Mouse (Mus musculus): Measurements from ENCODE around the gene Nol9. TPM values are rescaled to one million over a fixed set of nuclear protein-coding genes. Genes with fewer than 3 reads are reported as not detected.

The Nol9 gene
- polyA plus RNA-seq, 1 experiment from 2014 or later, result 16.8 TPM

DNA sequence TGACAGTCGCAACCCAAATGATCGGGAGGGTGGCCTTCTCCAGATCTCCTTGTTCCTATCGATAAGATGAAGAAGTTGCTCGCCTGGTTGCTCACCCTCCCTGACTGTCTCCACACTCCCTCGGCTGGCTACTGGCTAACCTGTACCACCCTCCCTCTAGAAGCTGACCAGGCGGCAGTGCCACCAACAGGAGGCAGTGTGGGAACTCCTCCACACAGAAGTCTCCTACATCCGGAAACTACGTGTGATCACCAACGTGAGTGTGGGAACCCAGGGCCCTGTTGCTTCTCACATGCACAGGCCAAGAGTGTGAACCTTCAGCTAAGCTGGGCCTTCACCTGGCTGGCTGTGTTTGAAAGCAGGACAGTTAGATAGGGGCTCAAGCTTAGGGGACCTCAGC, 67.6 kb downstream of the Nol9 start:
- peaks cover 3 to 12% of the 10 kb centered on the region in 2 experiments; a peak in 3 of 4 replicates for H3K4me1 ChIP-seq (ENCODE audit: control insufficient read depth in 2 of 2, insufficient read depth in 2 of 2, low read length in 2 of 2)
- H3K9me3 ChIP-seq (ENCODE audit: control insufficient read depth, low read length), result no peaks in the 10 kb centered on the region
- WGBS, result 71% methylated on average over 9 of the region's 9 CpGs
- no peaks in the 10 kb centered on the region for H3K27me3 ChIP-seq (ENCODE audit: control insufficient read depth, insufficient read depth, low read length)
- peaks cover 94% of the 10 kb centered on the region for H3K36me3 ChIP-seq (ENCODE audit: control insufficient read depth, insufficient read depth, low read length)
- no peak overlapping the region for H3K4me2 ChIP-seq (ENCODE audit: low read length)
- H3K4me3 ChIP-seq (ENCODE audit: control insufficient read depth in 1 of 2, insufficient read depth in 1 of 2, low read depth in 1 of 2, low read length in 2 of 2), result no peak overlapping the region
- no peak overlapping the region for H3K27ac ChIP-seq (replicated peaks in 1 of 2; ENCODE audit: control insufficient read depth in 1 of 2, insufficient read depth in 1 of 2, low read depth in 2 of 2, low read length in 2 of 2)
- no peak for ATAC-seq (ENCODE audit: insufficient number of reproducible peaks, insufficient read depth, low FRiP score, low read depth)
- H3K9ac ChIP-seq (ENCODE audit: low read length), result no peak overlapping the region

- 13% methylated on average over 23 of the region's 24 CpGs for WGBS
- Histone ChIP-seq H3K36me3 (ENCODE audit: control insufficient read depth, insufficient read depth, low read length) (peaks cover 94% of the 10 kb centered on the region), H3K4me3 (ENCODE audit: control insufficient read depth in 1 of 2, insufficient read depth in 1 of 2, low read depth in 1 of 2, low read length in 2 of 2) (peak overlapping the region; percentile 32 to 40), H3K9me3 (ENCODE audit: control insufficient read depth, low read length) (no peaks in the 10 kb centered on the region), H3K9ac (ENCODE audit: low read length) (peak overlapping the region; percentile 56; the same call in 1 of the 2 replicates), H3K4me2 (ENCODE audit: low read length) (peak overlapping the region; percentile 84), H3K27me3 (ENCODE audit: control insufficient read depth, insufficient read depth, low read length) (no peaks in the 10 kb centered on the region), H3K4me1 (ENCODE audit: control insufficient read depth in 2 of 2, insufficient read depth in 2 of 2, low read length in 2 of 2) (peaks cover 3 to 11% of the 10 kb centered on the region in 2 experiments; a peak in 3 of 4 replicates), H3K27ac (replicated peaks in 1 of 2; ENCODE audit: control insufficient read depth in 1 of 2, insufficient read depth in 1 of 2, low read depth in 2 of 2, low read length in 2 of 2) (peak overlapping the region in 1 of 2 experiments; percentile 57; a peak in 1 of 4 replicates)
- peak; percentile 48; the same call in 1 of the 2 replicates for ATAC-seq (ENCODE audit: insufficient number of reproducible peaks, insufficient read depth, low FRiP score, low read depth)
Measured at GRCm38 (mm10) chr4:152107493-152107892, 68.4 kb downstream of the Nol9 start.

DNA sequence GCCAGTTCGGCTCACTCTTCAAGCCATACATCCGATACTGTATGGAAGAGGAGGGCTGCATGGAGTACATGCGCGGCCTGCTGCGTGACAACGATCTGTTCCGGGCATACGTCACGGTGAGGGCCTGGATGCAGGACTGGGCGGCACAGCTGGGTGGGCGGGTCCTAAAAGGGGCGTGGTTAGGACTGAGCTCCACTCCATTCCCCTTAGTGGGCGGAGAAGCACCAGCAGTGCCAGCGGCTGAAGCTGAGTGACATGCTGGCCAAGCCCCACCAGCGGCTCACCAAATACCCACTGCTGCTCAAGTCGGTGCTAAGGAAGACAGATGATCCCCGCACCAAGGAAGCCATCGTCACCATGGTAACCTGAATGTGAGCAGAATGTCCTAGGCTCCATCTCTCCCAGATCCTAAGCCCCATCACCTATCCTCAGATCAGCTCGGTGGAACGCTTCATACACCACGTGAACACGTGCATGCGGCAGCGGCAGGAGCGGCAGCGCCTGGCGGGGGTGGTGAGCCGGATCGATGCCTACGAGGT, 68.9 kb downstream of the Nol9 start:
- H3K4me3 ChIP-seq (ENCODE audit: control insufficient read depth in 1 of 2, insufficient read depth in 1 of 2, low read depth in 1 of 2, low read length in 2 of 2), result peak overlapping the region; percentile 32 to 40
- WGBS, result 23% methylated on average over 30 of the region's 30 CpGs
- H3K36me3 ChIP-seq (ENCODE audit: control insufficient read depth, insufficient read depth, low read length), result peaks cover 94% of the 10 kb centered on the region
- no peaks in the 10 kb centered on the region for H3K9me3 ChIP-seq (ENCODE audit: control insufficient read depth, low read length)
- peak overlapping the region; percentile 56; the same call in 1 of the 2 replicates for H3K9ac ChIP-seq (ENCODE audit: low read length)
- ATAC-seq (ENCODE audit: insufficient number of reproducible peaks, insufficient read depth, low FRiP score, low read depth), result peak; percentile 80
- peak overlapping the region; percentile 84 for H3K4me2 ChIP-seq (ENCODE audit: low read length)
- peaks cover 3 to 11% of the 10 kb centered on the region in 2 experiments; a peak in 3 of 4 replicates for H3K4me1 ChIP-seq (ENCODE audit: control insufficient read depth in 2 of 2, insufficient read depth in 2 of 2, low read length in 2 of 2)
- H3K27ac ChIP-seq (replicated peaks in 1 of 2; ENCODE audit: control insufficient read depth in 1 of 2, insufficient read depth in 1 of 2, low read depth in 2 of 2, low read length in 2 of 2), result peak overlapping the region in 1 of 2 experiments; percentile 57; a peak in 1 of 4 replicates
- H3K27me3 ChIP-seq (ENCODE audit: control insufficient read depth, insufficient read depth, low read length), result no peaks in the 10 kb centered on the region

DNA sequence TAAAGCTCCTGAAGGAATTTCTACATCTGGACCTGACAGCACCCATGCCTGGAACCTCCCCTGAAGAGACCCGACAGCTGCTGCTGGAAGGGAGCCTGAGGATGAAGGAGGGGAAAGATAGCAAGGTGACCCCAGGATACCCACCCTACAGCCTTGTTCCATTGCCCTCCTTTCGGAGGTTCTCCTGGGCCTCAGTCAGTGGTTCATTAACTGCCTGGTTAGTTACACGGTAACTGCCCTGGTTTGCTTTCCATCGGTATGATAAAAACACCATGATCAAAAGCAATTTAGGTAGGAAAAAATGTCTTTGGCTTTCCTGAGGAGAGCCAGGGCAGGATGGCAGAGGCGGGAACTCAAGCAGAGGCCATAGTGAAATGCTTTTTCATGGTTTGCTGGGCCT, 69.6 kb downstream of the Nol9 start:
- Histone ChIP-seq H3K9ac (ENCODE audit: low read length) (no peak overlapping the region), H3K4me1 (ENCODE audit: control insufficient read depth in 2 of 2, insufficient read depth in 2 of 2, low read length in 2 of 2) (peaks cover 3 to 11% of the 10 kb centered on the region in 2 experiments; a peak in 3 of 4 replicates), H3K4me2 (ENCODE audit: low read length) (no peak overlapping the region; the same call in 1 of the 2 replicates), H3K36me3 (ENCODE audit: control insufficient read depth, insufficient read depth, low read length) (peaks cover 93% of the 10 kb centered on the region), H3K9me3 (ENCODE audit: control insufficient read depth, low read length) (no peaks in the 10 kb centered on the region), H3K27ac (replicated peaks in 1 of 2; ENCODE audit: control insufficient read depth in 1 of 2, insufficient read depth in 1 of 2, low read depth in 2 of 2, low read length in 2 of 2) (no peak overlapping the region), H3K27me3 (ENCODE audit: control insufficient read depth, insufficient read depth, low read length) (0 out of 2 replicates have a peak, but pooled peaks cover under 1% of the 10 kb centered on the region), H3K4me3 (ENCODE audit: control insufficient read depth in 1 of 2, insufficient read depth in 1 of 2, low read depth in 1 of 2, low read length in 2 of 2) (no peak overlapping the region)
- ATAC-seq (ENCODE audit: insufficient number of reproducible peaks, insufficient read depth, low FRiP score, low read depth), result no peak
- WGBS, result 89% methylated on average over 5 of the region's 5 CpGs

GRCm38 (mm10) chr4:152109509-152109908, 70.4 kb downstream of the Nol9 start:
- ATAC-seq (ENCODE audit: insufficient number of reproducible peaks, insufficient read depth, low FRiP score, low read depth), result no peak
- H3K36me3 ChIP-seq (ENCODE audit: control insufficient read depth, insufficient read depth, low read length), result peaks cover 94% of the 10 kb centered on the region

DNA sequence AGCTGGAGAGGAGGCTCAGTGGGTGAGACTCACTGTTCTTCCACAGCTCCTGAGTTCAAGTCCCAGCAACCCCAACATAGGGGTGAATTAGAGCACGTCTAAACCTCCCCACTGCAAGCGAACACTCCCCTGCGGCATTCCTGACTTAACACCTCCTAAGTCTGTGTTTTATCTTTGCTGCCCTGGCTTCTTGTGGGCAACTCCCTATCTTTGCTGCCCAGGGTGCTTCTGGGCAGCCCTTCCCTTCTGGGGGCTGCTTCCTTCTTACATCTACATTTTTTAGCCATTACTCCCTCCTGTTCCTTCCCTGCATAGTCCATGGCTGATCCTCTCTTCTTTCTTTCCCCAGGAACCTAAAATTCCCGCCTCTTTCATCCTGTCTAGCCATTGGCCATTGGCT, 71.6 kb downstream of the Nol9 start:
- no peaks in the 10 kb centered on the region for H3K9me3 ChIP-seq (ENCODE audit: control insufficient read depth, low read length)
- peaks cover 91% of the 10 kb centered on the region for H3K36me3 ChIP-seq (ENCODE audit: control insufficient read depth, insufficient read depth, low read length)
- ATAC-seq (ENCODE audit: insufficient number of reproducible peaks, insufficient read depth, low FRiP score, low read depth), result no peak
- H3K4me1 ChIP-seq (ENCODE audit: control insufficient read depth in 2 of 2, insufficient read depth in 2 of 2, low read length in 2 of 2), result peaks cover 6 to 16% of the 10 kb centered on the region in 2 experiments; a peak in 3 of 4 replicates
- no peak overlapping the region for H3K4me2 ChIP-seq (ENCODE audit: low read length)
- H3K27ac ChIP-seq (replicated peaks in 1 of 2; ENCODE audit: control insufficient read depth in 1 of 2, insufficient read depth in 1 of 2, low read depth in 2 of 2, low read length in 2 of 2), result no peak overlapping the region
- no peak overlapping the region for H3K9ac ChIP-seq (ENCODE audit: low read length)
- 74% methylated on average over 4 of the region's 4 CpGs for WGBS
- no peak overlapping the region for H3K4me3 ChIP-seq (ENCODE audit: control insufficient read depth in 1 of 2, insufficient read depth in 1 of 2, low read depth in 1 of 2, low read length in 2 of 2)
- H3K27me3 ChIP-seq (ENCODE audit: control insufficient read depth, insufficient read depth, low read length), result peaks cover 19% of the 10 kb centered on the region

More at GRCm38 (mm10) chr4:152109509-152109908, 70.4 kb downstream of the Nol9 start:
- Histone ChIP-seq H3K27ac (replicated peaks in 1 of 2; ENCODE audit: control insufficient read depth in 1 of 2, insufficient read depth in 1 of 2, low read depth in 2 of 2, low read length in 2 of 2) (no peak overlapping the region), H3K4me1 (ENCODE audit: control insufficient read depth in 2 of 2, insufficient read depth in 2 of 2, low read length in 2 of 2) (peaks cover 3 to 11% of the 10 kb centered on the region in 2 experiments; a peak in 3 of 4 replicates), H3K9ac (ENCODE audit: low read length) (no peak overlapping the region), H3K4me3 (ENCODE audit: control insufficient read depth in 1 of 2, insufficient read depth in 1 of 2, low read depth in 1 of 2, low read length in 2 of 2) (no peak overlapping the region), H3K9me3 (ENCODE audit: control insufficient read depth, low read length) (no peaks in the 10 kb centered on the region), H3K4me2 (ENCODE audit: low read length) (no peak overlapping the region), H3K27me3 (ENCODE audit: control insufficient read depth, insufficient read depth, low read length) (peaks cover 8% of the 10 kb centered on the region; the same call in 1 of the 2 replicates)
- WGBS, result 78% methylated on average over 3 of the region's 3 CpGs
